Mouse (Mus musculus): ENCODE results near the gene Prim2.

GRCm38 (mm10) chr1:33551350-33551749 lies 118.2 kb downstream of the Prim2 start:
- TF ChIP-seq POLR2A (IDR thresholded peaks at IDR 0.05; ENCODE audit: low read depth, low read length): no peak
- TF ChIP-seq CTCF (IDR thresholded peaks at IDR 0.05; ENCODE audit: extremely low read depth, insufficient read length, insufficient replicate concordance, low read depth, low read length): no peak

Data from small intestine, adult 2 months (tissue).